Mouse (Mus musculus): ENCODE measurements around the gene Timp3.

- no peak for TF ChIP-seq POLR2A (IDR thresholded peaks at IDR 0.05; ENCODE audit: insufficient read depth, low read depth, low read length)
- TF ChIP-seq CTCF (IDR thresholded peaks at IDR 0.05): no peak
- no peak for TF ChIP-seq EP300 (IDR thresholded peaks at IDR 0.05; ENCODE audit: insufficient read depth, low read depth, low read length)
Measured at GRCm38 (mm10) chr10:86303495-86303876, 3.3 kb downstream of the Timp3 start.

Data from heart, adult 2 months (tissue).